Mouse (Mus musculus) hindbrain, postnatal 0 days (tissue): ENCODE measurements around the gene Lrrc30. TPM values are rescaled to one million over a fixed set of nuclear protein-coding genes. Genes with fewer than 3 reads are reported as not detected.
A peak's percentile ranks its signal among the peaks of the same experiment; 100 is the strongest.

Experiments used
- ATAC-seq: fragments of 200-750 bp; cut with Nextera tagmentation; 2 replicates; pipeline ENCODE4 v1.8.0; 2017; ENCODE audit warnings: mild to moderate bottlenecking, moderate TSS enrichment, moderate library complexity
- DNase-seq: peaks from one replicate; pipeline ENCODE4 v3.0.0-alpha.2; 2015; ENCODE audit warnings: low spot score
- H3K27ac ChIP-seq: fragments of 300-500 bp; sonication (generic); 2 replicates; pipeline ENCODE4 v1.5.1; 2014; ENCODE audit warnings: mild to moderate bottlenecking
- H3K27me3 ChIP-seq: fragments of 300-500 bp; sonication (generic); 2 replicates; pipeline ENCODE4 v1.6.1; 2014; ENCODE audit warnings: low read length, mixed read lengths; ENCODE audit not compliant: insufficient read depth
- H3K36me3 ChIP-seq: fragments of 300-500 bp; sonication (generic); 2 replicates; pipeline ENCODE4 v1.6.1; 2014; ENCODE audit warnings: low read length, mixed read lengths; ENCODE audit not compliant: insufficient read depth
- H3K4me1 ChIP-seq: fragments of 300-500 bp; sonication (generic); 2 replicates; pipeline ENCODE4 v1.6.1; 2014; ENCODE audit warnings: antibody characterized with exemption, low read length, mixed read lengths; ENCODE audit not compliant: insufficient read depth
- H3K4me2 ChIP-seq: fragments of 300-500 bp; sonication (generic); 2 replicates; pipeline ENCODE4 v1.6.1; 2014; ENCODE audit warnings: low read depth, mild to moderate bottlenecking, low read length, moderate library complexity, mixed read lengths
- H3K4me3 ChIP-seq: fragments of 300-500 bp; sonication (generic); 2 replicates; pipeline ENCODE4 v1.5.1; 2014; ENCODE audit warnings: low read length
- H3K9ac ChIP-seq: fragments of 300-500 bp; sonication (generic); replicated peaks from 2 replicates; pipeline ENCODE4 v1.6.1; 2014; ENCODE audit warnings: mild to moderate bottlenecking, low read length, moderate library complexity, mixed read lengths
- H3K9me3 ChIP-seq: fragments of 300-500 bp; sonication (generic); 2 replicates; pipeline ENCODE4 v1.6.1; 2016; ENCODE audit warnings: low read length, mixed read lengths
- CTCF ChIP-seq: IDR thresholded peaks from 2 replicates; pipeline ENCODE4 v1.5.1; 2016; ENCODE audit warnings: antibody characterized with exemption, control low read depth, low read depth
- WGBS: fragments of 180-500 bp; shearing (Covaris S2); extraction: QIAGEN DNeasy Blood & Tissue Kit; methylation state at CpG from one replicate; pipeline ENCODE4 v1.1.7; 2014; 5-methylcytosine and 5-hydroxymethylcytosine counted together
- polyA plus RNA-seq: library from polyadenylated mRNA; unstranded; fragments of >200 nt; fragmentation: Nextera tagmentation; extraction: Ambion mirVana; gene quantifications from 2 replicates; pipeline ENCODE4 v1.2.1, GENCODE M21; 2015
- total RNA-seq: library from RNA; depleted of rRNA; stranded (reverse); fragments of >200 nt; gene quantifications from 2 replicates; pipeline ENCODE4 v1.2.3, GENCODE M21; 2014

Lrrc30 gene
- total and polyA plus RNA-seq, 2 experiments from 2014 or later: not detected

DNA sequence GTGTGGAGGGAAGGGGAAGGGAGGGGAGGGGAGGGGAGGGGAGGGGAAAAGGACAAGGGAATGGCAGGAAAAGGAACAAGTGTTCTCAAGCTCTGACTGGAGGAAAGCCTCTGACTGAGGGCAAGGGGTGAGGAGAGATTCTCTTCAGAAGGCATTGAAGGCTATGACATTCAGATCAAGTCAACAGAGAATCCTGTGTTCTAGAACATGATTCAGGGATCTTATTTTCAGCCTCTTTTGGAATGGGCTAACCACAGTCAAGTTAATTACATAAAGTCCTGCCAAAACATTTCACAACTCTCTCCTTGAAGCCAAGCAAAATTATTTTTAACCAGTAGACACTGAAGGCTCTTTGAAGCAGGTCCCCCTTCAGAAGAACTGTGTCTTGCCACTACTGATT lies 9.1 kb upstream of the Lrrc30 start:
- H3K4me1 ChIP-seq: no peaks in the 10 kb centered on the region

DNA sequence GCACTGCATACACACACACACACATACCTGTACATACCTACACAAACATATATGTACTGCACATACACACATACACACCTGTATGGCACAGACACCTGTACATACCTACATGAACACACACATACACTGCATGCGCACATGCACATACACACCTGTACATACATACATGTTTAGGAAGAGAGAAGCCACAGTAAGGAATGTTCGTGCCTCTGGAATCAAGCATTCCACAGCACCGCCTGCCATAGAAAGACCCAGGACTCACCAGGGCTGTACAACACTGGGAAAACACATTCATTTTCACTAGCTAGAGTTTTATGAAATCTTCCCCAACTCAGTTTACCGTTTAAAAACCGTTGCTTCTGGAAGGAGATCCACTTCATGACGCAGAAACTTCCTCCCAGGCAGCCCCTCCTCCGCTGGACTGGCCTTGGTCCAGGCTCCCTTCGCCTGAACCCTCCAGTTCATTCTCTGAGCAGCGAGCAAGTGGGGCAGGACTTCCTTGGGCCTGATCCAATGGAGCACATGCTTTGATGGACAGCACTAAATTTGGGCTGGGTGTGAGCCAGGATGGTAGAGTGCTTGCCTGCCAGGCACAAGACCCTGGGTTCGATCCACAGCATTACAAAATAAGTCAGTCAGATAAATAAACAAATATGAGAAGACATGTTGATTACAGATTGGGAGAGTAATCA lies 5.7 kb upstream of the Lrrc30 start:
- 60% methylated on average over 10 of the region's 10 CpGs for WGBS
- H3K27ac ChIP-seq: no peak overlapping the region
- H3K4me2 ChIP-seq: no peak overlapping the region
- no peaks in the 10 kb centered on the region for H3K4me1 ChIP-seq
- DNase-seq (peak; percentile 47), ATAC-seq (no peak)
- no peaks in the 10 kb centered on the region for H3K36me3 ChIP-seq
- H3K27me3 ChIP-seq: no peaks in the 10 kb centered on the region
- no peaks in the 10 kb centered on the region for H3K9me3 ChIP-seq
- no peak for TF ChIP-seq CTCF
- no peak overlapping the region for H3K9ac ChIP-seq
- no peak overlapping the region for H3K4me3 ChIP-seq

More for the DNA sequence above, 9.1 kb upstream of the Lrrc30 start:
- H3K36me3 ChIP-seq: no peaks in the 10 kb centered on the region
- DNase-seq (no peak), ATAC-seq (no peak)
- TF ChIP-seq CTCF: no peak
- H3K4me2 ChIP-seq: no peak overlapping the region
- no peak overlapping the region for H3K27ac ChIP-seq
- H3K9me3 ChIP-seq: no peaks in the 10 kb centered on the region
- H3K27me3 ChIP-seq: no peaks in the 10 kb centered on the region
- H3K9ac ChIP-seq: no peak overlapping the region
- H3K4me3 ChIP-seq: no peak overlapping the region

DNA sequence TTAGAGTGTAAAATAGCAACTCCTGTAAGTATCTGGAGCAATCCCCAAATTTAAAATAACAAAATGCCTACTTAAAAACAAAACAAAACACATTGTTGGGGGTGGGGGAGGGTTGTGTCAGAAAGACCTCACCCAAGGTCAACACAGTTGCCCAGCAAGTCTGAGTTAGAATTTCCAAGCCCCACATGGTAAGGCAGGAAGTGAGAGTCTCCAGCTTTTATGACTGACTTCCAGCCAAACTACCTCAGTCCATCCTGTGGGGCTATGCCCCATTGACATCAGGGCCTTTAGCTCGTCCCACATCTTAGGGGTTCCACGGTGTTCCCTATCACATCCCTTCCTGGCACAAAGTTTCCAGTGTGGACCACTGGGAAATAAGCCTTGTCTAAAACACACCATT lies 4.4 kb upstream of the Lrrc30 start:
- Histone ChIP-seq H3K4me3 (no peak overlapping the region), H3K27ac (no peak overlapping the region), H3K9ac (no peak overlapping the region), H3K9me3 (no peaks in the 10 kb centered on the region), H3K36me3 (no peaks in the 10 kb centered on the region), H3K27me3 (no peaks in the 10 kb centered on the region), H3K4me1 (no peaks in the 10 kb centered on the region), H3K4me2 (no peak overlapping the region)
- 90% methylated on average over 2 of the region's 2 CpGs for WGBS
- TF ChIP-seq CTCF: no peak
- ATAC-seq (no peak), DNase-seq (no peak)

DNA sequence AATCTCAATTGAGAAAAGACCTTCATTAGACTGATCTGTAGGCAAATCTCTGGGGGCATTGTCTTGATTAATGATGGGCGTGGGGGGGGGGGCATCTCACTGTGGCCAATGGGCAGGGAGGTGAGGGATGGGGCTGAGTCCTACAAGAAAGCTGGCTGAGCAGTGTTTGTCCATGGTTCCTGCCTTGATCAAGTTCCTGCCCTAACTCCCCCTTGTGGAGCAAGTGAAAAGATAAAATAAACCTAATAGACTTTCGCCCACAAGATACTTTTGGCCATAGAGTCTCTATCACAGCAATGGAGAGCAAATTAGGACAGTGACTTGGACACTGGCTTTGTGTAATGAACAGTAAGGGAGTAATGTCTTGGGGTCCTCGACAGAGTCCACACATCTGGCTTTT lies 3.8 kb upstream of the Lrrc30 start:
- Histone ChIP-seq H3K27ac (no peak overlapping the region), H3K4me3 (no peak overlapping the region), H3K9ac (no peak overlapping the region), H3K36me3 (no peaks in the 10 kb centered on the region), H3K27me3 (no peaks in the 10 kb centered on the region), H3K4me1 (no peaks in the 10 kb centered on the region), H3K4me2 (no peak overlapping the region), H3K9me3 (no peaks in the 10 kb centered on the region)
- DNase-seq: peak; percentile 9
- WGBS: 76% methylated on average over 3 of the region's 3 CpGs
- no peak for ATAC-seq
- peak; percentile 31; the same call in 1 of the 2 replicates for TF ChIP-seq CTCF

DNA sequence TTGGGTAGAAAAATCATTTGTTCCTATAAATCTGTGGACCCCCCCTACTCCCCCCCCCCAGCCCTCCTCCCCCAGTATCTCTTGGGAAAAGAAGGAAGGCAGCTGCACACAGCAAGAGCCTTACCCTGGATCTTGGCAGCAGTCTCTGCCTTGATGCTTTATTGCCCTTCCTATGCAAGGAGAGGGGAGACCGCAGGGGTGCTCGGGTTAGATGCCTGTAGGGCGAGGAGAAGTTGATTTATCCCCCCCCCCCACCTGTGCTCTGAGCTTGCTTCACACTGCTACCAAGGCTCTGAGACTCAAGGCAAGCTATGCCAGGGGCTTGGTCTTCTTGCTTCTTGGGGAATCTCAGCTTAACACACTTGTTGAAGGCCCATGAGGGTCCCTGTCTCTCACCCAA lies 2.8 kb downstream of the Lrrc30 start:
- ATAC-seq (no peak), DNase-seq (no peak)
- Histone ChIP-seq H3K4me3 (no peak overlapping the region), H3K9me3 (no peaks in the 10 kb centered on the region), H3K4me1 (no peaks in the 10 kb centered on the region), H3K27me3 (no peaks in the 10 kb centered on the region), H3K36me3 (no peaks in the 10 kb centered on the region), H3K4me2 (no peak overlapping the region), H3K27ac (no peak overlapping the region), H3K9ac (no peak overlapping the region)
- 69% methylated on average over 3 of the region's 3 CpGs for WGBS
- no peak for TF ChIP-seq CTCF

DNA sequence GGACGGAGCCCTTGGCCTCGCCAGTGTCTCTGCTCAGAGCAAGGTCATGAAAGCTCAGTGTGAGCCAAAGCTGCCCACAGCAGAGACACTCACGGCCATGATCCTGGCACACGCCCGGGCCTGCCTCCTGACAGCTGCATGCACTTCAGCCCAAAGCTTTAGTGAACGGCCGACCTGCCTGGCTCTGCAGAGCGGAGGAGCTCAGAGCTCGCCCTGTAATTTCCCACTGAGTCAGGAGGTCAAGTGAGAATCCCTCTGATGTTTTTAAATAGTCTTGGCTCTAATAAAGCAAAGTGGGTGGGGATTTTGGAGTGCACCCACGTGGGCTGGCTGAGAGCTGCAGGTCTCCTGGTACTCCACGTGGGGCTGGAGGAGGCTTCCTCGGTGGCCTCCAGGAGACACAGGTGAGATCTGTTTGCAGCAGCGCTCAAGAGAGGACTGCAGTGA lies 3.3 kb downstream of the Lrrc30 start:
- H3K27me3 ChIP-seq: no peaks in the 10 kb centered on the region
- no peaks in the 10 kb centered on the region for H3K9me3 ChIP-seq
- H3K9ac ChIP-seq: no peak overlapping the region
- no peaks in the 10 kb centered on the region for H3K4me1 ChIP-seq
- no peak overlapping the region for H3K4me3 ChIP-seq
- DNase-seq (peak; percentile 46), ATAC-seq (peak; percentile 70)
- H3K4me2 ChIP-seq: no peak overlapping the region
- no peak overlapping the region for H3K27ac ChIP-seq
- H3K36me3 ChIP-seq: no peaks in the 10 kb centered on the region
- TF ChIP-seq CTCF: no peak
- 32% methylated on average over 13 of the region's 13 CpGs for WGBS

DNA sequence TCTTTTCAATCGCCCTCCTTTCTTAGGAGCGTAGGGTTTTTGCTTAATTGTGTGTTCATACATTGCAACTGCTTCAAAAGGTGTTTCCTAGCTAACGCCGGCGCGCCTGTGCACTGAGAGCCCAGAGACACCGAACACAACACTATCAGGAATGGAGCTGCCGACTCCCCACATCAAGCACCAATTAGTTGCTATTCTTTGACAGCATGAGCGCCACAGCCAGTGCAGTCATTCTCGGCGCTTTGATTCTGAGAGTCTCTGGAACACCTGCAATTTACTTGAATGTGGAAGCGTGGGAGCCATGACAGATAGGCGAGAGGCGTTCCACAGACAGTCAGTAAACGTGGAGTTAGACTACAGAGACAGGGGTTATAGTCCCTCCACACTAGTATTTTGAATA lies 4.0 kb downstream of the Lrrc30 start:
- H3K9ac ChIP-seq: no peak overlapping the region
- H3K36me3 ChIP-seq: no peaks in the 10 kb centered on the region
- H3K4me1 ChIP-seq: no peaks in the 10 kb centered on the region
- H3K27me3 ChIP-seq: no peaks in the 10 kb centered on the region
- H3K9me3 ChIP-seq: no peaks in the 10 kb centered on the region
- WGBS: 85% methylated on average over 15 of the region's 15 CpGs
- no peak for DNase-seq
- TF ChIP-seq CTCF: no peak
- ATAC-seq: no peak
- no peak overlapping the region for H3K27ac ChIP-seq
- H3K4me3 ChIP-seq: no peak overlapping the region
- H3K4me2 ChIP-seq: no peak overlapping the region
